Mouse (Mus musculus): Measurements from ENCODE around the gene Prkd1. TPM values are rescaled to one million over a fixed set of nuclear protein-coding genes. Genes with fewer than 3 reads are reported as not detected.
A peak's percentile ranks its signal among the peaks of the same experiment; 100 is the strongest.

Gene Prkd1
- polyA plus RNA-seq, 1 experiment from 2014 or later, result 7.2 TPM

DNA sequence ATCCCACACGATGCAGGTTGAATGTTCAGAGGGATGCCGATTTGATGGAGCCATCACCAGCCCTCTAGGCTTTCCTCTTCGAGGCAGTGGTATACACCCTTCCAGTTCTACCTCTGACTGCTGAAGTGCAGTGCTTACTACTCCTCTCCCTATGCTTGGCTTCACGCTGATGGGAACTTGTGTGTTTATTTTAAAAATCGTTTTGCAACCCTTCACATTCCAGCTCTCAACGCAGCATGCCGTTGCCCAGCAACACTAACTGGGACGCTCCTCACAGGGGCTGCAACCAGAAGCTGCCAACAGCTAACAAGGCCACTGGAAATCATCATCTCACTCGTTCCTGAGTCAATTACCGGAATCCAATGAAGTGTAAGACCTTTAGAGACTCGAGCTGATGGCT lies 296.5 kb downstream of the Prkd1 start:
- H3K27ac ChIP-seq (replicated peaks in 1 of 2; ENCODE audit: control insufficient read depth in 1 of 2, insufficient read depth in 1 of 2, low read depth in 2 of 2, low read length in 2 of 2), result peak overlapping the region; percentile 26 to 62; a peak in 3 of 4 replicates
- H3K4me1 ChIP-seq (ENCODE audit: control insufficient read depth in 2 of 2, insufficient read depth in 2 of 2, low read length in 2 of 2), result peaks cover 0 to 10% of the 10 kb centered on the region in 2 experiments; a peak in 2 of 4 replicates
- H3K9me3 ChIP-seq (ENCODE audit: control insufficient read depth, low read length), result no peaks in the 10 kb centered on the region
- peak; percentile 85 for ATAC-seq (ENCODE audit: insufficient number of reproducible peaks, insufficient read depth, low FRiP score, low read depth)
- 25% methylated on average over 11 of the region's 11 CpGs for WGBS
- no peak overlapping the region for H3K9ac ChIP-seq (ENCODE audit: low read length)
- no peaks in the 10 kb centered on the region for H3K27me3 ChIP-seq (ENCODE audit: control insufficient read depth, insufficient read depth, low read length)
- no peaks in the 10 kb centered on the region for H3K36me3 ChIP-seq (ENCODE audit: control insufficient read depth, insufficient read depth, low read length)
- H3K4me3 ChIP-seq (ENCODE audit: control insufficient read depth in 1 of 2, insufficient read depth in 1 of 2, low read depth in 1 of 2, low read length in 2 of 2), result no peak overlapping the region
- H3K4me2 ChIP-seq (ENCODE audit: low read length), result peak overlapping the region; percentile 44

GRCm38 (mm10) chr12:50333182-50333581 lies 315.7 kb downstream of the Prkd1 start:
- WGBS, result 58% methylated on average over 4 of the region's 4 CpGs
- ATAC-seq (ENCODE audit: insufficient number of reproducible peaks, insufficient read depth, low FRiP score, low read depth), result no peak
- Histone ChIP-seq H3K27me3 (ENCODE audit: control insufficient read depth, insufficient read depth, low read length) (no peaks in the 10 kb centered on the region), H3K27ac (replicated peaks in 1 of 2; ENCODE audit: control insufficient read depth in 1 of 2, insufficient read depth in 1 of 2, low read depth in 2 of 2, low read length in 2 of 2) (no peak overlapping the region), H3K4me3 (ENCODE audit: control insufficient read depth in 1 of 2, insufficient read depth in 1 of 2, low read depth in 1 of 2, low read length in 2 of 2) (no peak overlapping the region), H3K9me3 (ENCODE audit: control insufficient read depth, low read length) (no peaks in the 10 kb centered on the region), H3K9ac (ENCODE audit: low read length) (no peak overlapping the region), H3K36me3 (ENCODE audit: control insufficient read depth, insufficient read depth, low read length) (no peaks in the 10 kb centered on the region), H3K4me1 (ENCODE audit: control insufficient read depth in 2 of 2, insufficient read depth in 2 of 2, low read length in 2 of 2) (no peaks in the 10 kb centered on the region), H3K4me2 (ENCODE audit: low read length) (no peak overlapping the region)

GRCm38 (mm10) chr12:50314634-50315033 lies 334.3 kb downstream of the Prkd1 start:
- Histone ChIP-seq H3K4me3 (ENCODE audit: control insufficient read depth in 1 of 2, insufficient read depth in 1 of 2, low read depth in 1 of 2, low read length in 2 of 2) (no peak overlapping the region), H3K4me2 (ENCODE audit: low read length) (no peak overlapping the region), H3K4me1 (ENCODE audit: control insufficient read depth in 2 of 2, insufficient read depth in 2 of 2, low read length in 2 of 2) (no peaks in the 10 kb centered on the region), H3K9ac (ENCODE audit: low read length) (no peak overlapping the region), H3K36me3 (ENCODE audit: control insufficient read depth, insufficient read depth, low read length) (no peaks in the 10 kb centered on the region), H3K27ac (replicated peaks in 1 of 2; ENCODE audit: control insufficient read depth in 1 of 2, insufficient read depth in 1 of 2, low read depth in 2 of 2, low read length in 2 of 2) (no peak overlapping the region), H3K9me3 (ENCODE audit: control insufficient read depth, low read length) (no peaks in the 10 kb centered on the region), H3K27me3 (ENCODE audit: control insufficient read depth, insufficient read depth, low read length) (no peaks in the 10 kb centered on the region)
- no peak for ATAC-seq (ENCODE audit: insufficient number of reproducible peaks, insufficient read depth, low FRiP score, low read depth)

DNA sequence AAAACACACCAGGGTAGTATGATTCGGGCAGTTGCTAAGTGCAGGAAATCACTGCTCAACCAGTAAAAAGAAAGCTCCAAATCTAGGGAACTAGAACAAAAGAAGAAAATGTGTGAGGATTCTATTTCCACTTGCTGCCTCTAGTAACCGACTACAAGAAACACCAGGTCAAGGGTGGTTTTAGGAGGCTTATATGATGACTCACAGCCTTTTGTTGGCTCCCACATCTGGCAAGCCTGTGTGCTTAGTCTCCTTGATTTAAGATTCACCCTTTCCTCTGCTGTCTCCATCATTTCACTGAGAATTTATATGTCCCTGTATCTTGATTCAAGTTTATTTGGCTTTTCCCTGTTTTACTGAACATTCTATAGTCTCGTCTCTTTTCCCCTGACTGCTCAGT lies 339.6 kb downstream of the Prkd1 start:
- no peaks in the 10 kb centered on the region for H3K27me3 ChIP-seq (ENCODE audit: control insufficient read depth, insufficient read depth, low read length)
- no peaks in the 10 kb centered on the region for H3K36me3 ChIP-seq (ENCODE audit: control insufficient read depth, insufficient read depth, low read length)
- 64% methylated on average over 3 of the region's 3 CpGs for WGBS
- no peaks in the 10 kb centered on the region for H3K4me1 ChIP-seq (ENCODE audit: control insufficient read depth in 2 of 2, insufficient read depth in 2 of 2, low read length in 2 of 2)
- H3K9ac ChIP-seq (ENCODE audit: low read length), result no peak overlapping the region
- H3K9me3 ChIP-seq (ENCODE audit: control insufficient read depth, low read length), result no peaks in the 10 kb centered on the region
- ATAC-seq (ENCODE audit: insufficient number of reproducible peaks, insufficient read depth, low FRiP score, low read depth), result no peak
- no peak overlapping the region for H3K4me3 ChIP-seq (ENCODE audit: control insufficient read depth in 1 of 2, insufficient read depth in 1 of 2, low read depth in 1 of 2, low read length in 2 of 2)
- H3K4me2 ChIP-seq (ENCODE audit: low read length), result no peak overlapping the region
- H3K27ac ChIP-seq (replicated peaks in 1 of 2; ENCODE audit: control insufficient read depth in 1 of 2, insufficient read depth in 1 of 2, low read depth in 2 of 2, low read length in 2 of 2), result no peak overlapping the region

DNA sequence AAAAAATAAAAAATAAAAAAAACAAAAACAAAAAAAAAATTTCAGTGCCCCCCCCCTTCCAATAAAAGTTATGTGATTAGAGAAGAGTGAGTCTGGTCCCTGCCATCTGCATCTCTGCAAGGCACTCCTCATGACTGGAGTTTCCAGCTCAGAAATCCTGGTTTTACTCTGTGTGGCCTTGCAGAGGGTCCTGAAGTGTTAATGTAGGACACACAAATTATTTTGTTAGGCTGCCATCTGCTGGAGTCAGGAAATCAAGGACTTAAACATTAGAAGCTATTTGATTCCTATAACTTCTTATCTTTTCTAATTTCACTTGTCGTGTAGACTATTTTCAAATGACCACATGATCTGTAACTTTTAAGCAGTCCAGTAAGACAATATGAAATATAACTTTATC lies 347.6 kb downstream of the Prkd1 start:
- H3K4me2 ChIP-seq (ENCODE audit: low read length), result no peak overlapping the region
- 0 out of 2 replicates have a peak, but pooled peaks cover 3% of the 10 kb centered on the region for H3K27me3 ChIP-seq (ENCODE audit: control insufficient read depth, insufficient read depth, low read length)
- H3K4me3 ChIP-seq (ENCODE audit: control insufficient read depth in 1 of 2, insufficient read depth in 1 of 2, low read depth in 1 of 2, low read length in 2 of 2), result no peak overlapping the region
- WGBS, result 16% methylated on average over 1 of the region's 1 CpGs
- no peaks in the 10 kb centered on the region for H3K9me3 ChIP-seq (ENCODE audit: control insufficient read depth, low read length)
- no peaks in the 10 kb centered on the region for H3K4me1 ChIP-seq (ENCODE audit: control insufficient read depth in 2 of 2, insufficient read depth in 2 of 2, low read length in 2 of 2)
- no peaks in the 10 kb centered on the region for H3K36me3 ChIP-seq (ENCODE audit: control insufficient read depth, insufficient read depth, low read length)
- no peak for ATAC-seq (ENCODE audit: insufficient number of reproducible peaks, insufficient read depth, low FRiP score, low read depth)
- H3K27ac ChIP-seq (replicated peaks in 1 of 2; ENCODE audit: control insufficient read depth in 1 of 2, insufficient read depth in 1 of 2, low read depth in 2 of 2, low read length in 2 of 2), result no peak overlapping the region
- no peak overlapping the region for H3K9ac ChIP-seq (ENCODE audit: low read length)

- Histone ChIP-seq H3K4me3 (ENCODE audit: control insufficient read depth in 1 of 2, insufficient read depth in 1 of 2, low read depth in 1 of 2, low read length in 2 of 2) (no peak overlapping the region), H3K4me2 (ENCODE audit: low read length) (no peak overlapping the region), H3K27me3 (ENCODE audit: control insufficient read depth, insufficient read depth, low read length) (0 out of 2 replicates have a peak, but pooled peaks cover 3% of the 10 kb centered on the region), H3K27ac (replicated peaks in 1 of 2; ENCODE audit: control insufficient read depth in 1 of 2, insufficient read depth in 1 of 2, low read depth in 2 of 2, low read length in 2 of 2) (no peak overlapping the region), H3K36me3 (ENCODE audit: control insufficient read depth, insufficient read depth, low read length) (no peaks in the 10 kb centered on the region), H3K4me1 (ENCODE audit: control insufficient read depth in 2 of 2, insufficient read depth in 2 of 2, low read length in 2 of 2) (no peaks in the 10 kb centered on the region), H3K9ac (ENCODE audit: low read length) (no peak overlapping the region), H3K9me3 (ENCODE audit: control insufficient read depth, low read length) (no peaks in the 10 kb centered on the region)
- no peak for ATAC-seq (ENCODE audit: insufficient number of reproducible peaks, insufficient read depth, low FRiP score, low read depth)
- WGBS, result 54% methylated on average over 2 of the region's 2 CpGs
These were observed 352.8 kb downstream of the Prkd1 start for GRCm38 (mm10) chr12:50296067-50296466.

- Histone ChIP-seq H3K27me3 (ENCODE audit: control insufficient read depth, insufficient read depth, low read length) (0 out of 2 replicates have a peak, but pooled peaks cover 3% of the 10 kb centered on the region), H3K9me3 (ENCODE audit: control insufficient read depth, low read length) (no peaks in the 10 kb centered on the region), H3K4me2 (ENCODE audit: low read length) (no peak overlapping the region), H3K4me3 (ENCODE audit: control insufficient read depth in 1 of 2, insufficient read depth in 1 of 2, low read depth in 1 of 2, low read length in 2 of 2) (no peak overlapping the region), H3K27ac (replicated peaks in 1 of 2; ENCODE audit: control insufficient read depth in 1 of 2, insufficient read depth in 1 of 2, low read depth in 2 of 2, low read length in 2 of 2) (no peak overlapping the region), H3K4me1 (ENCODE audit: control insufficient read depth in 2 of 2, insufficient read depth in 2 of 2, low read length in 2 of 2) (no peaks in the 10 kb centered on the region), H3K36me3 (ENCODE audit: control insufficient read depth, insufficient read depth, low read length) (no peaks in the 10 kb centered on the region), H3K9ac (ENCODE audit: low read length) (no peak overlapping the region)
- WGBS, result 78% methylated on average over 2 of the region's 2 CpGs
- ATAC-seq (ENCODE audit: insufficient number of reproducible peaks, insufficient read depth, low FRiP score, low read depth), result no peak
These were observed 353.3 kb downstream of the Prkd1 start for GRCm38 (mm10) chr12:50295549-50295948.

DNA sequence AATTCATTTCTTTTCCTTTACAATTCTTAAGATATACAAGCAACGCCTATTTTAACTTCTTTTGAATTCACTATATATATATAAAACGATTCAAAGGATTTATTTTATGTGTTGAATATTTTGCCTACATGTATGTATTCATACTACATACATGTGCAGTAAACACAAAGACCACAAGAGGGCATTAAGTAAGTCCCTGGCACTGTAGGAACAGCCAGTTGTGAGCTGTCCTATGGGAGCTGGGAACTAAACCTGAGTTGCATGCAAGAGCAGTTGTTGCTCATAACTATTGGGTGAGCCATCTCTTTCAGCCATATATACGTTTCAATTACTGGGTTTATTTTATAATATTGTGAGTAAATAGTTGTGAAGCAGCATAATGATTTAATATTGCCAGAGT lies 356.1 kb downstream of the Prkd1 start:
- WGBS, result 64% methylated on average over 3 of the region's 3 CpGs
- Histone ChIP-seq H3K9ac (ENCODE audit: low read length) (no peak overlapping the region), H3K36me3 (ENCODE audit: control insufficient read depth, insufficient read depth, low read length) (no peaks in the 10 kb centered on the region), H3K4me3 (ENCODE audit: control insufficient read depth in 1 of 2, insufficient read depth in 1 of 2, low read depth in 1 of 2, low read length in 2 of 2) (no peak overlapping the region), H3K27ac (replicated peaks in 1 of 2; ENCODE audit: control insufficient read depth in 1 of 2, insufficient read depth in 1 of 2, low read depth in 2 of 2, low read length in 2 of 2) (no peak overlapping the region), H3K4me1 (ENCODE audit: control insufficient read depth in 2 of 2, insufficient read depth in 2 of 2, low read length in 2 of 2) (no peaks in the 10 kb centered on the region), H3K4me2 (ENCODE audit: low read length) (no peak overlapping the region), H3K27me3 (ENCODE audit: control insufficient read depth, insufficient read depth, low read length) (no peaks in the 10 kb centered on the region), H3K9me3 (ENCODE audit: control insufficient read depth, low read length) (no peaks in the 10 kb centered on the region)
- ATAC-seq (ENCODE audit: insufficient number of reproducible peaks, insufficient read depth, low FRiP score, low read depth), result no peak
